Mouse (Mus musculus) intestine, postnatal 0 days (tissue): ENCODE measurements around the gene Frmpd2. TPM values are rescaled to one million over a fixed set of nuclear protein-coding genes. Genes with fewer than 3 reads are reported as not detected.

ENCODE experiments used
- ATAC-seq: fragments of 200-750 bp; cut with Nextera tagmentation; 2 replicates; pipeline ENCODE4 v1.8.0; 2017; ENCODE audit warnings: mild to moderate bottlenecking, moderate TSS enrichment, moderate library complexity
- H3K27ac ChIP-seq: fragments of 300-500 bp; sonication (generic); 2 replicates; pipeline ENCODE4 v1.5.1; 2014; ENCODE audit warnings: mild to moderate bottlenecking, low read depth, low read length, moderate library complexity
- H3K27me3 ChIP-seq: fragments of 300-500 bp; sonication (generic); replicated peaks from 2 replicates; pipeline ENCODE4 v1.6.1; 2014; ENCODE audit warnings: low read length, mixed read lengths; ENCODE audit not compliant: control insufficient read depth, insufficient read depth
- H3K36me3 ChIP-seq: fragments of 300-500 bp; sonication (generic); 2 replicates; pipeline ENCODE4 v1.6.1; 2014; ENCODE audit warnings: mild to moderate bottlenecking, moderate library complexity; ENCODE audit not compliant: control insufficient read depth, insufficient read depth
- H3K4me1 ChIP-seq: fragments of 300-500 bp; sonication (generic); replicated peaks from 2 replicates; pipeline ENCODE4 v1.6.1; 2014; ENCODE audit warnings: antibody characterized with exemption, low read length, mixed read lengths; ENCODE audit not compliant: control insufficient read depth, insufficient read depth
- H3K4me2 ChIP-seq: fragments of 300-500 bp; sonication (generic); replicated peaks from 2 replicates; pipeline ENCODE4 v1.6.1; 2014; ENCODE audit warnings: low read depth, mild to moderate bottlenecking, moderate library complexity
- H3K4me3 ChIP-seq: fragments of 300-500 bp; sonication (generic); 2 replicates; pipeline ENCODE4 v1.5.1; 2014; ENCODE audit warnings: low read depth, low read length
- H3K9ac ChIP-seq: fragments of 300-500 bp; sonication (generic); 2 replicates; pipeline ENCODE4 v1.6.1; 2014; ENCODE audit warnings: mild to moderate bottlenecking, low read depth, low read length
- H3K9me3 ChIP-seq: fragments of 300-500 bp; sonication (generic); 2 replicates; pipeline ENCODE4 v1.6.1; 2016; ENCODE audit warnings: mixed run types; ENCODE audit not compliant: control insufficient read depth
- CTCF ChIP-seq: sonication (generic); IDR thresholded peaks from 2 replicates; pipeline ENCODE4 v1.5.1; 2016; ENCODE audit warnings: low read depth, mild to moderate bottlenecking, control low read depth, antibody characterized with exemption, moderate library complexity
- WGBS: fragments of 180-500 bp; shearing (Covaris S2); extraction: QIAGEN DNeasy Blood & Tissue Kit; methylation state at CpG from one replicate; pipeline ENCODE4 v1.1.7; 2014; 5-methylcytosine and 5-hydroxymethylcytosine counted together
- polyA plus RNA-seq: library from polyadenylated mRNA; unstranded; fragments of >200 nt; fragmentation: Nextera tagmentation; extraction: Ambion mirVana; gene quantifications from 2 replicates; pipeline ENCODE4 v1.2.1, GENCODE M21; 2015

Frmpd2 gene
- polyA plus RNA-seq, 1 experiment from 2014 or later, result not detected

DNA sequence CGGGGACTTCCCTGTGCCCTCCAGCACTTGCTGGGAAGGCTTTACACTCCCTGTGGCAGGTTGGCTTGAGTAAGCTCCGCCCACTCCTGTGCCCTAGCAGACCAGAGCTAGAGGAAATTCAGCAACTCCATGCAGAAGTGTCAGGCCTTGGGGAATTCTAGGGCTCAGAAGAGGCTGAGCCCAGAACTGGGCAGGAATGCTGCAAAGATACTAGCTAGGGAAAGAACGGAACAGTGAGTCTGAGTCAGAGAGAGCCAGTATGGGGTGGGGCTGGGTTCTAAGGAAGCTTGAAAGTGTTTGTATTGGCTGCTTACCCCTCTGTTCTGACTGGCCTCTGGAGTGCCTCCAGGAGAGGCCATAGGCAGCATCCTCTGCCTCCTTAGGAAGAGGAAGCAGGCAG lies 27.4 kb downstream of the Frmpd2 start:
- 46% methylated on average over 3 of the region's 3 CpGs for WGBS
- no peak overlapping the region for H3K27ac ChIP-seq
- H3K4me1 ChIP-seq, result no peaks in the 10 kb centered on the region
- H3K27me3 ChIP-seq, result no peaks in the 10 kb centered on the region
- no peak overlapping the region for H3K4me2 ChIP-seq
- H3K4me3 ChIP-seq, result no peak overlapping the region
- TF ChIP-seq CTCF, result no peak
- no peaks in the 10 kb centered on the region for H3K9me3 ChIP-seq
- H3K36me3 ChIP-seq, result no peaks in the 10 kb centered on the region
- no peak overlapping the region for H3K9ac ChIP-seq
- no peak for ATAC-seq

DNA sequence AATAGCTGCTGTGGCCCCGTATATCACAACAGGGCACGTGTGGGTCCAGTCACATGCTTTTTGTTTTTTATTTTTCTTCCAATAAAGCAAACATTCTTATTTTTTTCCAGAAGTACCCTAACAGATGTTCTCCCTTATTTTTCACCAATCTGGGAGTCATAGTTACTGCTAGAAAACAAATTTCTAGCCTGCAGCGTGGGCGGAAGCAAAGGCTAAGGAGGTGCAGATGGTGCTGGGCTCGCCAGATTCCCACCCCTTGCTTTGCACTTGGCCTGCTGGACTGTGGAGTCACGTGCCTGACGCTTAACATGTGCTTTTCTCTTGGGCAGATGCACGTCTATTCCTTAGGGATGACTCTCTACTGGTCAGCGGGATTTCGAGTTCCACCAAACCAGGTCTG lies 29.1 kb downstream of the Frmpd2 start:
- no peaks in the 10 kb centered on the region for H3K9me3 ChIP-seq
- no peaks in the 10 kb centered on the region for H3K4me1 ChIP-seq
- 64% methylated on average over 10 of the region's 10 CpGs for WGBS
- no peak for ATAC-seq
- H3K27me3 ChIP-seq, result no peaks in the 10 kb centered on the region
- no peak for TF ChIP-seq CTCF
- no peaks in the 10 kb centered on the region for H3K36me3 ChIP-seq
- H3K4me2 ChIP-seq, result no peak overlapping the region
- H3K4me3 ChIP-seq, result no peak overlapping the region
- no peak overlapping the region for H3K9ac ChIP-seq
- H3K27ac ChIP-seq, result no peak overlapping the region

DNA sequence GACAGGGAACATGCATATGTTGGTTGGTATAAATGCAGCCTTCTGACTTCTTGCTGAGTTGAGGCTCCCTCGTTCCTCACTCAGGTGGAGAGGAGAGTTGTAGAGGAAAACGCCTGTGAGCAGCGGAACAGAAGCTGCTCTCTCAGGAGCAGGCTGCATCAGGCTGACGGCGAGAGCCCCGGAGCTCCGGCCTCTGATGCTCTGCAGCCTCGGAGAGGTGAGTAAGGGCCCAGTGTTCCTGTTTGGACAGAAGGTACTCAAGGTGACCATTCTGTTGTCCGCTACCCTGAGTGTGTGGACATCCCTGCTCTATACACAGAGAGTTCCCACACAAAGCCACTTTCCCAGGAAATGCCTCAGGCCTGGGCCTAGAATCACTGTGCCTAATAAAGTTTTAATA lies 31.8 kb downstream of the Frmpd2 start:
- H3K4me1 ChIP-seq, result no peaks in the 10 kb centered on the region
- no peak for TF ChIP-seq CTCF
- H3K4me2 ChIP-seq, result no peak overlapping the region
- H3K27ac ChIP-seq, result no peak overlapping the region
- no peaks in the 10 kb centered on the region for H3K27me3 ChIP-seq
- H3K9me3 ChIP-seq, result no peaks in the 10 kb centered on the region
- no peak overlapping the region for H3K9ac ChIP-seq
- 87% methylated on average over 9 of the region's 9 CpGs for WGBS
- no peak overlapping the region for H3K4me3 ChIP-seq
- ATAC-seq, result no peak
- H3K36me3 ChIP-seq, result no peaks in the 10 kb centered on the region

DNA sequence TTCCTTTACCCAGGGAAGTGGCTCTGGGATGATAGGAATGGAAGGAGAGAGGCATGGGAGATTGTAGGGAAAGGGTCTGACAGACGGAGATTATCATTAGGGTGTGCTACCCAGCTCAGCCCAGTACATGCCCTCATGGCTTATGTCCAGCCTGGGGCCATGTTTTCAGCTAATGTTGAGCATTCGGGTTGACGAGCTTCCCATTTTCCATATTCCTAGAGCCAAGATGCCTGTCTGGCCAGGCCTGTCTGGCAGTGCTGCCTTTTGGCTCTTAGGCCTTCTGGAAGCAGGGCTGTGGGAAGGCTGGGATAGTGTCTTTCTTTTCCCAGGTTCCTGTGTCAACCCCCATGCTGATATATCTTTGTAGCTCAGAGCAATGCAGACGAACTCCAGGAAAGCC lies 35.2 kb downstream of the Frmpd2 start:
- no peak overlapping the region for H3K4me2 ChIP-seq
- WGBS, result 67% methylated on average over 4 of the region's 4 CpGs
- H3K9ac ChIP-seq, result no peak overlapping the region
- no peaks in the 10 kb centered on the region for H3K9me3 ChIP-seq
- H3K4me3 ChIP-seq, result no peak overlapping the region
- H3K27ac ChIP-seq, result no peak overlapping the region
- ATAC-seq, result no peak
- H3K4me1 ChIP-seq, result no peaks in the 10 kb centered on the region
- H3K27me3 ChIP-seq, result no peaks in the 10 kb centered on the region
- no peaks in the 10 kb centered on the region for H3K36me3 ChIP-seq
- TF ChIP-seq CTCF, result no peak

DNA sequence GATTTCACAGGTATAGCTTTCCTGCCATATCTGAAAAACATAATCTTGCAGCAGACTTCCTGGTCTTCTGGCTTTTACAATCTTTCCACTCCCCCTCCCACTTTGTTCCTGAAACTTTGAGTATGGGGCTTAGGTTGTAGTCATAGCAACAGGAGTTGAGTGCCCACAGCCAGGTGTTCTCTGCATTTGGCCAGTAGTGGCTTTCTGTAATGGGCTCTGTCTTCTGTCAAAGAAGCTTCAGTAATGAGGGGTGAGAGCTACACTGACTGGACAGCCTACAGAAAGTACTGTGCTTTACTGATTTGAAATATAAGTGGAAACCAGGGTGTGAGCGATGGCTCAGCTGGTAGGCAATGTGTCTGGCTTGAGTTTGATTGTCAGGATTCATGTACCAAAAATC lies 37.2 kb downstream of the Frmpd2 start:
- 82% methylated on average over 1 of the region's 1 CpGs for WGBS
- no peak overlapping the region for H3K27ac ChIP-seq

DNA sequence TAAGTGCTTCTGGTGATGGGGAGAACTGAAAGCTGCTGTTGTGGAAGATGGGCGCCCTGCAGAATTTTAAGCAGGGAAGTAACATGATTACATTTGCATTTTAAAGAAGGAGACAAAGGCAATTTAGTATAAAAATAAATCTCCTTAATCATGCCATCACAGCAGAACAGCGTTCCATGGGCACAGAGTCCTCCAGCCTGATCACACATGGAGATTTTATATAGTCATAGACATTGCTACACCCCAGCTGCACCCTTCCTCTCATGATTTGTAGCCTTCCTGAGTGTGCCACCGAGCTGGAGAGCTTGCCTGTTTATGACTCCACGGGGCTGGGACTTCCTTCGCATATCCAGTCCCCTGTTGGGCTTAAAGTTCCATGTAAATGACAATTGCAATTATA lies 42.4 kb downstream of the Frmpd2 start:
- Histone ChIP-seq H3K4me3 (no peak overlapping the region), H3K9me3 (no peaks in the 10 kb centered on the region), H3K4me1 (no peaks in the 10 kb centered on the region), H3K9ac (no peak overlapping the region), H3K27me3 (no peaks in the 10 kb centered on the region), H3K4me2 (no peak overlapping the region), H3K36me3 (no peaks in the 10 kb centered on the region), H3K27ac (no peak overlapping the region)
- WGBS, result 57% methylated on average over 5 of the region's 5 CpGs
- ATAC-seq, result no peak
- no peak for TF ChIP-seq CTCF

More for the DNA sequence above, 37.2 kb downstream of the Frmpd2 start:
- no peak for ATAC-seq
- no peaks in the 10 kb centered on the region for H3K9me3 ChIP-seq
- TF ChIP-seq CTCF, result no peak
- no peak overlapping the region for H3K4me2 ChIP-seq
- no peaks in the 10 kb centered on the region for H3K36me3 ChIP-seq
- H3K9ac ChIP-seq, result no peak overlapping the region
- H3K27me3 ChIP-seq, result no peaks in the 10 kb centered on the region
- no peaks in the 10 kb centered on the region for H3K4me1 ChIP-seq
- no peak overlapping the region for H3K4me3 ChIP-seq

DNA sequence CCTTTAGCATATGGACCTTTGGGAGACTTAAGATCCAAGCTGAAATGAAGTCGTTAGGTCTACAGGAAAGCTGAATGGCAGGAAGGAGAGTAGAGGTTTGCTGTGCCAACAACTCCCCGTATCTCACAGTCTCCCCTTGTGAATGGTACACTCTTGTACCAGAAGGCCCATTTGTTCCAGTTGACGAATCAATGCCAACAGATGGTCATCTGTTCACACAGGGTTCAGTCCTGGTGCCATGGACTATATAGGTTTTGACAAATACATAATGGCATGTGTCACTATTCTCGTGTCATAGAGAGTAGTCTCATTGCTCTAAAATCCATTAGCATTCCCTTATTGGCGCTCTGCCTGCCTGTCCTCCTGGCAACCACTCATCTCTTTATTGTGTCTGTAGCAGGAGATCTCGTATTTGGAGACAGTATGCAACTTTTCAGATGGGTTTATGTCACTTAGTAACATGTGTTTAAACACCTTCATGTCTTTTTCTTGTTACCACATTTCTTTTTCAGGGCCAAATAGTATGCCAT lies 43.3 kb downstream of the Frmpd2 start:
- no peak for ATAC-seq
- Histone ChIP-seq H3K36me3 (no peaks in the 10 kb centered on the region), H3K4me3 (no peak overlapping the region), H3K4me1 (no peaks in the 10 kb centered on the region), H3K4me2 (no peak overlapping the region), H3K27me3 (no peaks in the 10 kb centered on the region), H3K9me3 (no peaks in the 10 kb centered on the region), H3K27ac (no peak overlapping the region), H3K9ac (no peak overlapping the region)
- 75% methylated on average over 6 of the region's 6 CpGs for WGBS
- TF ChIP-seq CTCF, result no peak
